Mouse (Mus musculus) c-Kit-positive CD71-positive TER-119-positive erythroid progenitor cells, embryonic 14.5 days (primary cell): ENCODE results near the gene Cd300ld3.
A peak's percentile ranks its signal among the peaks of the same experiment; 100 is the strongest.

ENCODE experiments used
- DNase-seq: peaks from one replicate; pipeline ENCODE4 v3.0.0-alpha.2; 2013; ENCODE audit warnings: low spot score

Cd300ld3 gene

DNA sequence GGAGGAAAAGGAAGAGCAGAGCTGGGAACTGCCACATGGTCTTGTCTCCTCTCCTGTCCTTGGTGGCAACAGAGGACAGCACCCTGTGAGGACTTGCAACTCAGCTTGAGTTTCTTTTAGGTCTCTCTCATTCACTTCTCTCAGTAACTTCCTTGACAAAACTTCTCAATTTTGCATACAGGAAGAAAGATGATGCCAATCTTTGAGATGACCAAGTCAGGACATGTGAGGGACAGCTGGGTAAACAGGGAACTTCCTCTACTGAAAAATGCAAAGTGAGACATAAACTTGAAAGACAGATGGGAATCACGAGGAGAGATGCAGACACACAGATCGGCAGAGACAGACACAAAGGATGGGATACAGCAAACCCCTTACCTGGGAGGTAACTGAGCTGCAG, at the start of gene Cd300ld3:
Cd300ld3 (minus strand) TSS at position 151 of the 400 bp plus-strand sequence.
- DNase-seq = no peak

DNA sequence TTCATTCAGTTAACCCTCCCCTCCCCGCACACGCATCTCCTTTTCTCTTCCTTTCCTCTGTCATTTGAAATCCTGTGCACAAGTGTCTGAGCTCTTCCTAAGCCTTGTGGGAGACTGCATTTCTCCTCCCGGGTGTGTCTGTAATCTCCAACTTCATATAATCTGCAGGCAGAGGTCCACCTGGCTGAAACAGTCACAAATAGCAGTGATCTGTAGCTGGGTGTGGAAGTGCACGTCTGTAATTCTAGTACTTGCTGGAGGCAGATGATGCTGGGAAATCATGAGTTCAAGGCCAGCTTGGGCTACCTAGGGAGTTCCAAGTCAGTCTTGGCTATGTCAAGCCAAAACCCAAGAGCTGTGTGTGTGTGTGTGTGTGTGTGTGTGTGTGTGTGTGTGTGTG, 43.9 kb upstream of the Cd300ld3 start:
- DNase-seq = no peak

DNA sequence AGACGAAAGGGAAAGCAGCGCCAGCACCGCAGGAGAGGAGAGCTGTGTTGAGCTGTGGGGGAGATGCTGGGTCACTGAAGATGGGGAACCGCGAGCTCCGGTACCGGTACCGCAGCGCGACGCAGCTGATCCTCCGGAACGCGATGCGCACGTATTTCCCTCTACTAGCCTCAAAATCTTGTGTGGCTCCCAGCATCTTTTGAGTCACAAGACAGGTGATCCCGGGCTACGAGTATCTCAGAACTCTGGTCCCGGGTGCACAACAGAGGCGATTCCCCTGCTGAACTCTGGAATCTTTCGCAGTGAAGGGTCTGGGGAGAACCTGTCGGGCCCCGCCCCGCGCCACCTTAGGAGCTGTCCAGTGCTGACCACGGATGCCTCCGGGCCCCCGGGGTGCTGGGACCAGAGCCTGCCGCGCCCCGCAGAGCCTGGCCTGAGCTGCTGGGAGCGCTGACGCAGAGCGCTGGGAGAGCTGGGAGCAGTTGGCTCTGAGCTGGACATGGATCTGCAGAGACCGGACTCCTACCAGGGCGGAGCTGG, 43.2 kb upstream of the Cd300ld3 start, which contains the start of gene Rab37:
Rab37 (plus strand) TSS at position 70 of the 540 bp plus-strand sequence.
- DNase-seq = no peak

DNA sequence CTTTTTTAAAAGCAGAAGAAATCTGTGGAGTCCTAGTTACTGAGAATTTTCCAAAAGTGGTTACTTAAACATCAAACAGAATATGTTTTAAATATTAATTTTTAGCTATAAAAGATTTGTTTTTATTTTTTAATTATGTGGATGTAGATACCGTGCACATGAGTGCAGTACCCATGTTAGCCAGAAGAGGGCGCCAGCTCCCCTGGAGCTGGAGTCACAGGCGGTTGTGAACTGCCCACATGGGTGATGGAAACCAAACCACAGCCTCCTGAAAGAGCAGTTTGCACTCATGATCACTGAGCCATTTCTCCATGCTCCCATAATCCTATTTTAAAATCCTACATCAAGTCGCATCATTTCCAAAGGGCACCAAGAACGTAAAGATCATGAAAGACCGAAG, 41.6 kb upstream of the Cd300ld3 start:
- peak; percentile 12 for DNase-seq

DNA sequence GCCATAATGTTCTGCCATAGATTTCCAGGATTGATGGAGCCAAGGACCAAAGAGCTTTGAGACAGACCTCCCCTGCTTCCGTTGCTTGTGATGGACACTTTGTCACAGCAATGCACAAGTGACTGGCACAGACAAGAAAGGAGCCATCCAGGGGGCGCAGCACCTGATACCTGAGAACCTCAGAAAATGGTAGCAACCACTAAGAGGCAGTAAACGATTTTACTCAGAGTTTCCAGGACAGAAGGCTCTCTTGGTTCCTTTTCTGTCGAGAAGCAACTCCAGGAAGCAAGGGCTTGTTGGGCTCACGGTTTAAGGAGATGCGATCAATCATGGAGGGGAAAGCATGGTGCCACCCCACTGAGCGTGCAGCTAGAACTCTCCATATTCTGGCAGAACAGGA, 38.0 kb upstream of the Cd300ld3 start:
- DNase-seq = no peak

DNA sequence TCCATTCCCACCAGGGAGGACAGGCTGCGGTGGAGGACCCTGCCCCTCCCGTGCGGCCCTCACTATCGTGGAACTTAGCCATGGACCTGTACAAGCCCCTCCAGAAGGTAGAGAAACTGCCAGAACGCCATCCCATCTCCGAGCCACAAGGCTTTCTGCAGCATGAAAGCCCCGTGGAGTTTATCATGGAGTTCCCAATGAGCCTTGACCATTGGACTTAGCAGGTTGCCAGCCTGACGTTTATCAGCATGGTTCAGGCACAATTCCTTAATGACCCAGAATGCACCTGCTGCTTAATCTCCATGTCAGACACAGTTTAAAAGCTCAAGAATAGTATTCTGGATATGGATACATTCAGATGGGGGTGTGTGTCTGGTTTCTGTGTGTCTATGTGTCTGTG, 36.9 kb upstream of the Cd300ld3 start:
- DNase-seq = no peak

DNA sequence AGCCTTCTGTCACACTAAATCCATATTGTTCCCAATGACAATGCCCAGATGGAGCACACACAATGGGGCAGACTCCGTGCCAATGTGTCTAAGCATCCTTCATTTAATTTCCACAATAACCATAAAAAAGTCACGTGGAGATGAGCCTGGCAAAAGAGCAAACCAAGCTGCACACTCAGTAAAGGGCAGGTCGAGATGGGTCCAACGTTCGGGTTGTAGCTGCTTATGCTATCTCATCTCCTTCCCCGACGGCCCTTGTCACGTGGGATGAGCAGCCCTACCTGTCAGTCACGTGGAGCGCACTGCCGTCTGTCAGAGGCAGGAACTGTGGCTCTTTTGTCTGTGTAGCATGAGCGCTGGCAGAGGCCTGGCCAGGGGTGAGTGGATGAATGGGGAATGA, 36.4 kb upstream of the Cd300ld3 start:
- DNase-seq = no peak

DNA sequence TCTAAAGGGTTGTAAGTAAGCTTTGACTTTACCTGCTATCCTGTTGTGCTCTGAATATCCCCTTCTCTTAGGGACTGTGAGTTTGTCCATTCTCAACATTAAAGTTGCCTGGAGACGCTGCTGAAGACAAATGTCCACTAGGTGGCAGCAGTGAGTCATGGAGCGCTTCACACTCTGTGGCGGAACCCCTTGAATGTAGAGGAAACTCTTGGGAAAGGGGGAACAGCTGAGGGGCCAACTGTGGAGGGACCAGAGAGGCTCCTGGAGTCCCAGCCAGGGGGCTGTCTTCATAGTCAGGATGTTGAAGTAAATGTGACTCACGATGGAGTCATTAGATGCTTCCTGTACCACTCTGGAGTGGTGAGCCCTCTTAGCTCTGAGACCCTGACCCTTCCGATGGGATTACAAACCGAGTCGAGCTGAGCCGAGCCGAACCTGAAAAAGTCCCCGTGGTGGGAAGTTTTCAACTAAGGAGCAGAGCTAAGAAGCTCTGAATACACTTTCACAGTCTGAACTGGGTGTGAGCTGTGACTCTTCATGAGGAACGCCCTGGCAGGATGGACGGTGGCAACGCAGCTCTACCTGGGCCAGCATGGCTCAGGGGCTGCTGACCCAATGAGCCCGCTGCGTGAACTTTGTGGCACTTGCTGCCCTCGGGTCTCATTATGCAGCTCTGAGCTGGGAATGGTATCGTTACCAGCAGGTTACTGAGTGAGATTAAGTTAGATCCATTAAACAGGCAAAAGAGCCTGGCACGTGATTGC, 35.3 kb upstream of the Cd300ld3 start:
- peak; percentile 56 for DNase-seq

DNA sequence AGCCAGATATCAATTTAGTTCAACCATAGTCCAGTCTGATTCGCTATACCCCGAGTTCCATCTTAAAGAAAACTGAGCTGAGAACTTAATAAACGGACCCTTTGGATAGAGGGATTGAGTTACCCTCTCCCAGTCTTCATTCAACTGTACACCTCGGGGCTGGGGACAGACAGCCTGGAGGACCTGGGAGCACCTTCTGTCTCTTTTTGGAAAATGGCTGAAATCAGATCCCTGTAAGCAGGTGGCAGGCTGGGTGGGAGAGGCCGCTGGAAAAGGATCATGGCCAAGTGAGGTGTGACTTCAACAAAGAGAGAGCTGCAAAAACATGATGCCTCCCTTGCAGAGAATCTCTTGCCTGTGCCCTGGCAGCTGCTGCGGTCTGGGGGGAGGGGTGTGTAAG, 34.0 kb upstream of the Cd300ld3 start:
- DNase-seq = no peak

DNA sequence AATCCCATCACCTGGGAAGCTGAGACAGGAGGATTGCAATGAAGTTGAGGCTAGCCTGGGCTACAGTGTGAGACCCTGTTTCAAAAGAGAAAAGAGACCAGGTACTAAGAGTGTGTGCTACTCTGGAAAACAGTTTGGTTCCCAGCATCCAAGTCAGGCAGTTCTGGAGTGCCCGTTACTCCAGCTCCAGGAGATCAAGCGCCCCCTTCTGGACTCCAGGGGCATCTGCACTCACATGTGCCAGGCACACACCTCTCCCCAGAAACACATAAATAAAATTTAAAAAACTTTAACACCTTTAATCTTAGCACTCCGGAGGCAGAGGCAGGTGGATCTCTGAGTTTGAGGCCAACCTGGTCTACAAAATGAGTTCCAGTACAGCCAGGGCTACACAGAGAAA, 33.2 kb upstream of the Cd300ld3 start:
- no peak for DNase-seq

DNA sequence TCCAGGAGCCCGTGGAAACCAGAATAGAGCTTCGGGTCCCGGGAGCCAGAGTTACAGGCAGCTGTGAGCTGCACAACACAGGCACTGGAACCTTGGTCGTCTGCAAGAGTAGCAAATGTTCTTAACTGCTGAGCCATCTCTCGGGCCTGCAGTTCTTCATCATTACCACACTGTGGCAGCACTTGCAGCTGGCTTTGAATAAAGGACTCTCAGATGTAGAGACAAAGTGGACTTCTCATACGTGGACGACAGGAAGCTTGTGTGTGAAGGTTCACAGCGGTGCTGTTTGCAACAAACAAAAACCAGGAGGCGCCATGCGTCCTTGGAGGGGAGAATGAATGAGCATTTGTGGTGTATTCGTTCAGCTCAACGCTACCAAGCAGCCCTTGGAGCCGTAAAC, 32.7 kb upstream of the Cd300ld3 start:
- peak; percentile 26 for DNase-seq

DNA sequence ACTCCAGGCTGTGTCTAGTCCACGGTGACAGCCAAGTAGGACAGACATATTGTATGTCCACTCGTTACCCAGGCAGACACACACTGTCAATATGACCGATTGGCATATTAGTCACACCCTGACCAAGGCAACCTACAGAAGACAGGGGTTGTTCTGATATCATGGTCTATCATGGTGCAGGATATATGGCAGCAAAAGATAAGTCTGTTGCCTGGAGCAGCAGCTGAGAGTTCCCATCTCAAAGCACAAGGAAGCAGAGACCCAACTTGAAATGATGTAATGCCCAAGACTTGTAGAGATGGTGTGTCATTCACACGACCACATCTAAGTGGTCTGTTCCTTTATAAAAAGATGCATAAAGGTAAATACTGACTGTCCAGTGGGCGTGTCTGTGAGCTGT, 30.5 kb upstream of the Cd300ld3 start:
- DNase-seq = no peak

DNA sequence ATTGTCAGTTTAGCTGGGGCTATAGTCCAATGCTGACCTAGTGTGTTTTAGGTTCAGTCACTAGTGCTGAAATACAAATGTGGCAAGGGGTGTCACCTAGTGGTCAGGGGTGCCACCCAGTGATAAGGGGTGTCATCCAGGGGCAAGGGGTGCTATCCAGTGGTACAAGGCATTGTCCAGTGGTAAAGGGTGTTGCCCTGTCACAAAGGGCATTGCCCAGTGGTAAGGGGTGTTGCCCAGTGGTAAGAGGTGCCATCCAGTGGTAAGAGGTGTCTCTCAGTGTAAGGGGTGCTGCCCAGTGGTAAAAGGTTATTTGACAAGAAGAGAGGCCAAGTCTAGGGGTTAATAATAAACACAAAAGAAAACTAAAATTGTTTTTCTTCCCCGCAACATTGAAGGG, 29.2 kb upstream of the Cd300ld3 start:
- DNase-seq = no peak

DNA sequence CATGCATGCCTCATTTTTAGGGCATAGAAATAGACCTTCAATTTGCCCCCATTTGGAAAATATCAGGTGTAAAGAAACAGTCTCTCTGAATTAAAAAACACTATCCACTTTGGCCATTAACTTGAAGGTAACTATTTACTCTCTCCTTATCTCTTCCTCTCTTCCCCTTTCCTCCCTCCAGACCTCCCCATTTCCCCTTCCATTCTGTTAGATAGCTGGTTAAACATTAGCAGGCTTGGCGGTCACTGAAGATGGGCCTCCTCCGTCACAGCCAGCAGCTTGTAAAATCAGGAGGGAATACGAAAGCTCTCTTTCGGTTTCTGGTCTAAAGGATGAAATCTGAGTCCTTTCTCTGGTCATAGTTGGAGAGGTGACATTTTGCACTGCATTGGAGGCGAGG, 27.6 kb upstream of the Cd300ld3 start:
- no peak for DNase-seq

DNA sequence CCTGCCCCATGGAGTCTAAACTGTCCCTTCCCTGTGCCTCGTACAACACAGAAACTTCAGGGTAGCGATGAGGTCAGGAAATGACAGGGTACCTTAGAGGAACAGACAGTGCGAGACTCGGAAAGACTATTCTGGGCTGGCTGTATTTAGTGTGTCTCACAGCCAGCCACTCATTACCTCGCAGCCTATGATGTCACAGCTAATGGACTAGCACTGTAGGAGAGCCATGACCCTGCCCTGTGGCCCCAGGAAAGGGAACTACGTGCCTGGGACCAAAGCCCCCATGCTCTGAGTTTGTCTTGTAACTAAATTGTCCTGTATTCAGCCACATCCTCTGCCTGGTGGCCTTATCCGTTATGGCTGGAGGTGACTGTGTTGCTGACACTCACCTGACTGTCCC, 27.2 kb upstream of the Cd300ld3 start:
- no peak for DNase-seq

DNA sequence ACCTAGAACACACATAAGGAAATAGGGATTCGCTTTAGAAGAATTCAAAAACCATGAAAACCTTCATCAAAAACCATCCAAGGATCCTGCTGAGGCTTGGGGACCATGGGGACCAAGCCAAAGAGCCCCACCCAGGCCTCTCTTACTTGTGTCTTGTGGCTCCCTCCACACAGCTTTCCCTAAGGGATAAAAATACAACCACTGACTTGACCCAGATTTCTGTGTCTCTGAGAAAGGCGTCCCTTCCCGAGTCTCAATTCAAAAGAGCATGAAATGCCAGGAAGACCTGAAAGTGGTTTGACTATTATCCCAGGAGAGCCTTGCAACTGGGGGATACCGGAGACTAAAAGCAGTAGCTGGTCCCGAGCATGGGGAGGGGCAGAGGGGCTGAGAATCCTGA, 24.8 kb upstream of the Cd300ld3 start:
- no peak for DNase-seq

DNA sequence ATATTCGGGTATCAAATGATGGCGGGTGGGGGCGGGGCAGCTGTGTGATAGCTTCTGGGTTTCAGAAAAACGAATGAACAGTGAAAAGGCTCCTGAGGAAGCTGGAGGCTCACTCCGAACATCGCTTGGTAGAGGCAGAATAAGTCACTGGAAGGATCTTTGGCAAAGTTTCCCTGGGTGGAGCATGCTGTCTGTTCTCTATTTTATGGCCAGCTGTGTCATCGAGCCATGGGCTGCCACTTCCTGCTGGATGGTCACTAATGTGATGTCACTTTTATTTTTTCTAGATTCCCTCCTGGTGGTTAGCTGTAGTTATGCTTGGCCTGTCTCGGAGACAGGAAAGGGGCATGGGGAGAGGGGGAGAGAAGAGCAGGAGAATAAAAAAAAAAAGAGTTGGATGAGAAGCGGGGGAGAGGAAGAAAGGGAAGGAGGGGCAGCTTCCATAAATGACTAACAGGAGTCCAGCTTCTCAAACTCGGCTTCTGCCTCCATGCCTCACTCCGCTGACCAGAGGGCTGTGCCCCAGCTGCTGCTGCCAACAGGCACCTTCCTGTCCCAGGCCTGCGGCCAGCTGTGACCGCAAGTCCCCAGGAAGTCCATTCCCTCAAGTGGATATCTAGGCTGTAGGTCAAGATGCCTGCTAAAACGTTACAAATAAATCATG, 23.6 kb upstream of the Cd300ld3 start:
- DNase-seq = no peak

DNA sequence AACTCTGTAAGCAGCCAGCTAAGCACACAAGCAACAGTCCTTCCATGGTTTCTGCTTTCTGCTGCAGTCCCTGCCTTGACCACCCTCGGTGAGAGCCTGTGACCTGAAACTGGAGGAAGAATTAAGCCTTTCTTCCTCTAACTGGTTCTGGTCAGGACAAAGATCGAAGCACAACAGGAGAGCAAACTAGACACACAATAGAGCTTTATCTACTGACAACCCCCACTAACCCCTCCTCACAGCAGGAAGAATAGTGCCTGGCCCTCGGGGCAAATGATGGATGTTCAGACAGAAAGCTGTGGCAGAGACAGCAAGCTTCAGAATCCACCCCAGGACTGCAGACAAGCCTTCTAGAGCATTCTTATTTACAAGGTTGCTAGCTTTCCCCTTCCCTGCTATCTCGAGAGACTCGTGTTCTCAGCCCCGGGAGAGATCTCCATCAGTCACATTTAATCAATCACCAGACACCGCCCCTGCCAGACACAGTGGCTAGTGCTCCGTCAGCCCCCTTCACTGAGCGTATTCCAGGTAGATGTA, 22.9 kb upstream of the Cd300ld3 start:
- DNase-seq = no peak

DNA sequence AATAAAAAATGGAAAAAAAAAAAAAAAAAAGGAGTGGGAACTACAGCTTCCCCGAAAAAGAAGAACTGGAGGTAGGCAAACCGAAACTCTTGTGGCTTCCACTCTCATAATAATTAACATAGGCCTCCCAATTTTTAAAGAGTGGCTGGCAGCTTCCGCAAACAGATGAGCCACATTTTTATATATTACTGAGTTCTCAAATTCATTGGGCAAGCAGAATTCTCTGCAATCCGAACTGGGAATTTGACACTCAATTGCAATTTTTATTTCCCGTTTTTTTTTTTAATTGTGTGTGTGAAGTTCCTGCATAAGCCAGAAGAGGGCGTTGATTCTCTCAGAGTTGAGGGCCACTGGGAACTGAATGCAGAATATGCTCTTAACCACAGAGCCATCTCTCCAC, 18.6 kb upstream of the Cd300ld3 start:
- no peak for DNase-seq

DNA sequence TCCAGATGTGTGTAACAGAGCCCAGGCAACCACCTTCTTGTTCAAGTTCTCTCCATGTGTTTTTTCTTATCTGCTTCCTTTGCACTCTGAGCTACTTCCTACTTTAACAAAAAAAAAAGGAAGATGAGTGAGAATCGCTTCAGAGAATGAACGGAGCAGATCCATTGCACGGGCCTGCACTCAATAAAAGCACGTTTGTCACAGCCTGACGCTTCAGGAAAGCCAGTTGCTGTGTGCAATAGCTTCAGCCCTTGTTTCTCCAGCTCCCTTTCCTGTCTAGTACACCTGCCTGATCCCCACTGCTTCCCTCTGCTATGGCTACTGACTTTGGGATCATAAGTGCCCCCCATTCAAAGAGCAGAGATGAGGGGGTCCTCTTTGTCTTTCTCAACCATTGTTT, 13.9 kb upstream of the Cd300ld3 start, which contains the start of gene Cd300e:
Cd300e (minus strand) TSS at position 101 of the 400 bp plus-strand sequence.
- no peak for DNase-seq

DNA sequence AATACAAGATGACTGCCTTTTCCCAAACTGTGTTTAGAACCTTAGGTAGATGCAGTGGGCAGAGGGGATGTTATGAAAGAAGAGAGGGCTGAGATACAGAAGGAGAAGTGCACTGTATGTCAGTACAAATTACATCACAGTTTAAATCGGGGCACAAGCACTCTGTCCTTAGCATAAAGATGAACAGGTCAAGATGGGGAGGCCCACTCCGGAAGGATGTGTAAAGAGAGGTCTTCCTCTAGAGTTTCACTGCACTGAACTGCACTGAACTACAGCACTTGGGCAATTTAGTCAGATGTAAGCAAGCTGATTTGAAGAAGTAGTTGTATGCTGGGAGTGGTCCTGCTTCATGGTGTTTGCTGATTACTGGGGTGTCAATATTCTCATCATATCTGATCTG, 11.6 kb upstream of the Cd300ld3 start:
- no peak for DNase-seq

DNA sequence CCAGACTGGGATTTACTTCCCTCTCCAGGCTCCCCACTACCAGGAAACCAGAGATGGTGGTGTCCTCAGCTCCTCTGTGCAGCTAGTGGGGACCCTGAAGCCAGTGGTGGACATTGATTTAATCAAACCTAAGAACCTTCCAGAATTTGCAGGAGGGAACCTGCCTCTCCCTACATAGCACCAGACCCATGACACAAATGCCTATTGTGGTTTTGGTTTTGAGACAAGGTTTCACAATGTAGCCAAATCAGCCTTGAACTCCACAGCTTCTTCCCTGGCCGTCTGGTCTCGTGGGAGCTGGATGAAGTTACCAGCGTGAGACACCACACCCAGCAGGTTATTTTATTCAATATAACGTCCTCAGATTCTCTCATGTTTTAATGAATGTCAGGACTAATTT, 10.5 kb upstream of the Cd300ld3 start:
- DNase-seq = no peak

DNA sequence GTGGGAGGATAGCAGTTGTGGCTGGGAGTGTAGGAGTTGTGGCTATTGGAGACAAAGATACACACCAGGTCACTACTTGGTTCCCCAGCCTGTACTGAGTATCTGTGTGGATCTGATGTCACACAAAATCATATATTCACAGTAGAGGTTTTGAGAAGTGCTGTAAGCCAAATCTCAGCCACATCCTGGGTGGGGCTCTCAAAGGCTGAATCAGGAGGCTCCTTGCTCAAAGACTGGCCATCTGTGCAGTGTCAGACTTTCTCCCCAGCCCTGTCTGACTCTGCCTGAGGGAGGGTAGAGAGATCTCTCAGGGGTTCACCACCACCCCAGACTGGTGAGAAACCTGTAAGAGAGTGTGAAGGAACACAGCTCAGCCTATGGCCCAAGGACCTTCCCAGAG, 6.3 kb upstream of the Cd300ld3 start:
- no peak for DNase-seq
